Mouse (Mus musculus) hematopoietic stem cell, adult 5-6 weeks (primary cell): ENCODE data around the gene Itpr1. TPM values are rescaled to one million over a fixed set of nuclear protein-coding genes. Genes with fewer than 3 reads are reported as not detected.
A peak's percentile ranks its signal among the peaks of the same experiment; 100 is the strongest.

Experiments
- ATAC-seq, 2 experiments: fragments of 125-278 bp in 1 of 2; replicated peaks in 1 of 2; 2 replicates each; pipeline ENCODE4 v1.8.0; 2016 to 2017; ENCODE audit warnings: inconsistent platforms in 2 of 2, mild to moderate bottlenecking in 2 of 2, moderate number of reproducible peaks in 2 of 2, low read depth in 1 of 2, moderate TSS enrichment in 1 of 2; ENCODE audit not compliant: low FRiP score in 2 of 2, poor library complexity in 2 of 2, severe bottlenecking in 2 of 2, insufficient read depth in 1 of 2, low TSS enrichment in 1 of 2
- total RNA-seq: library from RNA; stranded (forward); fragments of 172-1452, 232-1000 nt; gene quantifications from 2 replicates; pipeline ENCODE4 v1.2.3, GENCODE M21; 2017

The Itpr1 gene
- total RNA-seq, 1 experiment from 2014 or later, result 82.5 TPM

DNA sequence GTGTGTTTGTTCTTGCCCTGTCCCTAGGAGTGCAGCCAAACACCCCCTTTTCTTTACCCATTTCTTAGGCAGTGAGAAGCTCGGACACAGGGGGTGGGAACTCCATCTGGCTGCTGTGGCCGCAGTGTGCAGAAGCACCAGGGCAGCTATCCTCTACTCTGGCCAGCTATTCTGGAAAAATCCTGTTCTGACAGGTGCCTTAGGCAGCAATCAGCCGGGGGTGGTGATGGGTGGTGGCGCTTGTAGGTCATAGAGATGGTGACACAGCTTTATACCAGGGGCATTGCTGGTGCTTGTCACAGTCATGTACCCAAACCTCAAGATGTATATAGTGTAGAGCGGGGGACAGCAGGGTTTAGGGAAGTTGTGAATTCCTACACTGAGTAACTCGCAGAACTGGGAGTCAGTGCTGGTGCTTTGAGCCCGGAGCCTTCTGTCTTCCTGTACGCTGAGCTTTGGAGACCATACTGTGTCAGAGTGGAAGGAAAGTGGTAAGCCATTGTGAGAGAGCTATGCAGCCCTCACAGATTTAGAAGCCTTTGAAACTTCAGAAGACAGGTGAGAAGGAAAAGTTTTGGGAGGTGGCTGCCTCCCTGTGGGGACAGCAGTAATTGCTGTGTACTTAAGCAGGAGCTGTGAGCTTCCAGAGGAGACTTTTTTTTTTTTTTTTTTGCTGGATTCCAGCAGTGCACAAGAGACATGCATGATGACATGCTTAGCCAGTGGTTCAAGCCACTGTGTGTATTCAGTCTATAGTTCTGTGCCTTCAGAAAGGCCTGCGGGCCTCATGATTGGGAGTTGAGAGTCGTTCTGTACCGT, 19.2 kb downstream of the Itpr1 start:
- peak; percentile 42 to 50 for ATAC-seq

DNA sequence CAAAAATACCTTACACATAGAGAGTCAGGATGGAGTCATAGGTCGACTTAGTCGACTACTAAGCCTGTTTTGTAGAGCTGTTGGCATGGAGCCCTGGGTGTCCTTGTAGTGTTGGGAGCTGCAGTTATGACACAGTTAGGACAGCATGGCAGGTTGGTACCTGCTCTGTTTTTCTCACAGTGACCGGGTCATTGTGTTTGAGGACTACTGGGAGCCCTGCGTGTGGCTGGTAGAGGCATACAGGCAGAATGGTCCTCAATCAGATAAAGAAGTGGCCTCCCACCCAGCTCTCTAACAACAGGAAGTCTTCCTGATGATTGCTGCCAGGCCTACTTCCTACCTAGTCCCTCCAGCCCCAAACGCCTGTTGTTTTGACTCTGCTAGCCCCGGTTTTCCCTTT, 20.2 kb downstream of the Itpr1 start:
- ATAC-seq, result no peak

DNA sequence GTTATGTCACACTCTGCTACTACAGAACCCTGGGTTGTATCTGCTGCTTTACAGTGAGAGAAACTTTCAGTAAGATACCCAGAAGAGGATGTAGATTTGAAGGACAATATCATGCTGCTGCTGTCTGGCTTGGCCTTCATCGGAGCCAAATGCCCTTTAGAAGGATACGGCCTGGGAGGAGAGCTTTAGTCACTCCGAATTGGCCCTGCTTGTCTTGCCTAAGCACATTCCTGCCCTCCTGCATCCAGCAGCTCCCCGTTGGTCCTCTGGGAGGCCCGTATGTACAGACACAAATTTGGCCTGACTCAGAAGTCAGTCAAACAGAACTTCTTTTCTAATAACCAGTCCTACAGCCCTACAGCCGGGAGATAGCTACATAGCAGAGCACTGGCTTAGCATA, 21.6 kb downstream of the Itpr1 start:
- ATAC-seq, result no peak

DNA sequence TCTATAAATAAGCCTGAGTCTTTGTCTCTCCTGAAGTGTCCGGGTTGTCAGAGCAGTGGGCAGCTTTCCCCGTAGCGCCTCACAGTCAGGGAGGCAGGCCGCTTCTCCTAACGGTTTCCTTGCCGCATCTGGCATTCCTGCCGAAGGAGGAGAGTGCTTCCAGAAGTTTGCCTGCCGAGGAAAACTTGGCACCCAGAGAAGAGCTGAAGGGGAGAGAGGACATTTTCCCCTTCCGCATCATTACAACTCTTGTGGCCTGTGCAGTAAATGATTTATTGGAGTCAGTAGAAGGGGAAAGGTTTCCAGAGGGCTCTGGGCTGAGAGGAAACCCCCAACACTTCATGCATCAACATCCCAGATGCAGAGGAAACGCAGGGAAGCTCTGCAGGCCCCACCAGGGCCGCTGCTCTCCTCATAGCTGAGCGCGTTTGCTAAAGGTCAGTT, 22.8 kb downstream of the Itpr1 start:
- no peak for ATAC-seq

DNA sequence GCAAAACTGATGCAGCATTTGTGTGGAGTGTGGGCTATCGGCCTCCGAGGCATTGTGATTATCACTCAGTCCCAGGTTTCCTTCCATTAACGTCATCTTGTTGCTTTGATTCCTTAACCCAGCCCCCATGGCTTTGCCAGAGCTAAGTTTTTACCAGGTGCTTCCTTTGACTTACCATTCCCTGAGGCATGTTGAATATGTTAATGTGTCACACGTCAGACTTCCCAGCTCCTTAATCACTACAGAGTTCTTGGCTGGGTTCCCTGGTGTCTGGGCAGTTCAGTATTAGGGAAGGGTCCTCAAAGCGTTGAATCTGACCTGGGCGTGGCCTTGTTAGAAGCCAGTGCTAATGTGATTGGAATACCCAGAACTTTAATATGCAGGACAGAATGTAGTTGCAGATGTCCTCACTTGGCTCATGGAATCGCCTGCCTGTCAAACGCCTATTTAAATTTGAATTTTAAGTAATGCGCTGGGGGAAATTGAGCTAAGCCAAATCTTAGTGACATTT, 23.6 kb downstream of the Itpr1 start:
- no peak for ATAC-seq

DNA sequence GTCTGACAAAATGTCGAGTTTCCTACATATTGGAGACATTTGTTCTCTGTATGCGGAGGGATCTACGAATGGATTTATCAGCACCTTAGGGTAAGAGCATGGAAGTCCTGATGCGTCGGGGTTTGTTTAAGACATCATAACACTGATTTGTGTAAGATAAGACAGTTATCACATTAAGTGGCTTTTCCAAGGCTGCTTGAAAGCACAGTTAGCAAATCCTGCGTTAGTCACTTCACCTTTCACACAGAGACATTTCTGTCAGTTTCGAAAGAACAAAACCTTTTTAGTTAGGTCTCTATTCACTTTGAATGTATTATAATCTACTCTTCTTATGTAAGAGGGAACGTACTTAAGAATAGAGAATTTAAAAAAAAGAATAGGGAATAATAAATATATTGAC, 24.1 kb downstream of the Itpr1 start:
- ATAC-seq, result no peak

DNA sequence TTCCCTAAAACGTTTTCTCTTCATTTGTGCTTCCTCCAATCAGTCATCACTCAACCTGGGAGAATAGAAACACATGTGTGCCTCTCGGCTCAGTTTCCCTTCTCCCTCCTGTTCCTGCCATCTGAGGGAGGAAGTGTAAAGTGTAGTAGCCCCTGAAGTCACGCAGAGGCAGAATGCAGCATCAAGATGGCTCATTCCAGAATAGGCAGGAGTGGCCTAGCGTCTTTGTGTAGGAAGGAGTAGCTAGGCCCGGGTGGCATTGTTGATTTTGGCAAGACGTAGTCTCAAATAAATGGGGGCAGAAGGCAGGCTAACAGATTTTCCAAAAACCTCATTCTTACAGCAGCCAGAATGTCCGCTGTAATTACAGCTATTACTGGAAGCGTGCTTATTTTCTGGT, 24.7 kb downstream of the Itpr1 start:
- no peak for ATAC-seq

DNA sequence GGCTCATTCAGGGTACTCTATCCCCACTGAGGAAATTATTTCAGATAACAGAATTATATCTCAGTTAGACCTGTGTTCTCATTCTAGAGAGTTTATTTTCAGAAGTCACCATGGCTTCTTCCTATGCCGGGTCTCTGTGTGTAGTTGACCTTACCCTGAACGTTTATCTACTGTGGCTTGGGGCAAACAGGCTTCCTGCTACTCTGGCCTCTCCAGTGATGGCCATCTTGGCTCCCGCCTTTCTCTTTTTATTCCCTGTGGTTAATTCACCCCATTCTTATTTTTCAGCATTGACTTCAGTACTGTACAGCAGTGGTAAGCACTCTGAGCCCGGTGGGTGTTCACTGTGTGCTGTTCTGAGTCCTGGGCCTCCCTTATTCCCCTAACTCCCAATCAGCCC, 25.1 kb downstream of the Itpr1 start:
- ATAC-seq, result no peak

DNA sequence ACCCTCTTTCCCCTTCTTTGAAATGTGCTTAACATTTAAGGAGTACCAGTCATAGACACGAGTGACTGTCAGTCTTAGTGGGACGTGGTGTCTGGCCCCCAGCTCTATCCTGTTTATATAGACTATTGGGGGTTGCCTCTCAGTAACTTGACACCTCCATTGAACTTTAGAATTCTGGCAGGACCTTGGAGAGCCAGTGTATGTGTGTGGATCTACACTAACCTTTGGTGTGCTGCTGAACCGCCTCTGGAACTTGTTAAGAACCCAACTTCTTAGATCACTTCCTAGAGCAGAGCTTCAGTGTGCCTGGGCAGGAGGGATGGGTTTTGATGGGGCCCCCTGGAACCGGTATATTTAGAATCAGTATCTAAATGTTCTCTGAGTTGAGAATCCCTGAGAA, 26.2 kb downstream of the Itpr1 start:
- no peak for ATAC-seq

DNA sequence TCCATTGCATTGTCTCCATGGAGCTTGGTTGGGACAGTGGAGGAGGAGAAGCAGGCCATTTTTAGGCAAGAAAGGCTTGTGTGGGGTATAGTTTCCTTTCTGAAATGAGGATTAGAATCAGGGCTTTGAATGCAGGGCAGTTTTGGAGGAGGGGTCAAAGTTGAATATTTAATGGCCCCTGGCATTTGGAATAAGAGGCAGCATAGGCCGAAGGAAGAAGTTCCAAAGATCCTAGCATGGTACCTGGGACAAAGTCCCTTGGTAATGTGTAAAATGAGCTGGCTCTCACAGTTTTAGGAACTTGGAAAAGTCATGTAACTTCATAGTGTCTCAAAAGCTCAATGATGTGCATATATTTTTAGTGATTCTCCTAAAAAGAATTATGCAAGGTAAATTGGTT, 27.1 kb downstream of the Itpr1 start:
- no peak for ATAC-seq

DNA sequence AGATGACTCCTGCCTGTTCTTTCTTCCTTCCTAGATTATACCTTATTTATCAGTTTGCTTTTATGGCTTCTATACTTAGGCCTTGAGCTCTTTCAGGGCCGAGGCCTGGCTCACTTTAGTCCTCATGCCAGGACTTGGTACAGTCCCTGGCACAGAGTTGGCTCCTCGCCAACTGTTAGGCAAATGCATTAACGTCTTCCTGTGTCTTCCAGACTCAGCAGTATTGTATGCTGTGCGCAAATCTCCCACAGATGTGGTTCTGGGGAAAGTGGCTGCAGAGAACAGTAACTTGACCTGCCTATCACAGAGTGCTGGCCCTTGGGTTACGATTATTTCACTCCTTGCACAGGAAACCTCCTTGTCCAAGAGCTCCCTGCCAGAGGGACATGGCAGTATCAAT, 27.9 kb downstream of the Itpr1 start:
- no peak for ATAC-seq

DNA sequence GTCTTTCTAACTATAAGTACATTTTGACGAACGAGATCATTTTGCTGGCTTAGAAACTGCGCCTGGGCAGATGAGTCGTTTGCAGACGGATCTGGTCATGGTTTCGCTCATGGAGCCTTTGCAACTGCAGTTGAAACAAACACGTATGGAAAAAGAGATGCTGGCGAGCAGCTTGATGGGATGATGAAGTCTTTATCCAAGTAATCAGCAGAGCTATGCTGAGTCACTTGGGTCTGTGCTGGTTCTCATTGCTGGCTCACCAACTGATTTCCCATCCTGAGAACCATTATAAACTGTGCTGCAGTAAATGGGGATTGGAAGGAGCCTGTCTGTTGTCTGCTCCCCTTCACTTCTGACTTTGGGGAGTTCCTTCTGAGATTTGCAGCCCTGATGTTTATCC, 31.7 kb downstream of the Itpr1 start:
- no peak for ATAC-seq

DNA sequence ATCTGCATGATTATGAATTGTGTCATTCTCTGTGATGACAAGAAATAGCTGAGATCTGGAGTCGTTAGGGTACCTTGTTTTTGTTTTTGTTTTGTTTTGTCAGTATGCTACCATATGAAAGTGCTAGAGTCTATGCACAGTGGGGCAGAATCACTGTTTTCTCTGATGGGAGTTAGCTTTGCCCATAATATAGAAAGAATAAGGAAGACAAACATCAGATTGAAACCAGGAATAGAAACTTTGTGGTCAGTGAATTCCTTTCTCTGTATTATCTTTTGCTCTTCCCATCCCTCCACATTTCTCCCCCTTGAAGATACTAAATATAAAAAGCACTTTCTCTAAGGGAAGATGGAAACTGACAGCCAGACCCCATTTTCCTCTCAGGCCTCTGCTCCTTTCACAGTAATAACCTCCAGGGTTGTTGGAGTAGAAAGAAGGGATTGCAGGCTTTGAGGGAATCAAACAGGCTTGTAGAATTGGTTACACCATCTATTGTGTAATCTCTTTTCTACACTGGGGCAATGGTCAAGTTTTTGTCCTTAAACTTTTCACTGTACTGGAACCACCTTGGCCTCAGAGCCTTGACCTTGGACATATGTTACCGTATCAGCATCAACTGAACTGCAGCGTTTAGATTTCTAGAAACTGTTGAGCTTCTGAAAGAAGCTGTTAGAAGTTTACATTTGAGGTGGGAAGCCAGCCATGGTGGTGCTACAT, 33.6 kb downstream of the Itpr1 start:
- ATAC-seq, result no peak

DNA sequence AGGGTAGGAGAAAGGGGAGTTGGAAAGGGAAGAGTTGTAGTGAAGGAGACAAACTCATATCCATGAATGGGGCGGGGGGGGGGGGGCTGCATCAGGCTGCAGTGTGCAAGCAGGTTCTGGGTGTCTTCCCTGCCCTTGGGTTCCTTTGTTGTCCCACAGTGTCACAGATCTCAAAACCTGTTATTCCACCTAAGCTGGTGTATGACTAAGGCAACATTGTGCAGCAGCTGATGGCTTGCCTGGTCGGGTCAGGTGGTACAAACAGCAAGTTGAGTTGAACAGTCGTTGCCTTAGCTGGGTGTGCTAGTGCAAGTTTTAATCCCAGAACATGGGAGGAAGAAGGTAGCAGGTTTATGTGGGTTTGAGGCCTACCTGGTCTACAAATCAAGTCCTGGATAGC, 34.3 kb downstream of the Itpr1 start:
- no peak for ATAC-seq

DNA sequence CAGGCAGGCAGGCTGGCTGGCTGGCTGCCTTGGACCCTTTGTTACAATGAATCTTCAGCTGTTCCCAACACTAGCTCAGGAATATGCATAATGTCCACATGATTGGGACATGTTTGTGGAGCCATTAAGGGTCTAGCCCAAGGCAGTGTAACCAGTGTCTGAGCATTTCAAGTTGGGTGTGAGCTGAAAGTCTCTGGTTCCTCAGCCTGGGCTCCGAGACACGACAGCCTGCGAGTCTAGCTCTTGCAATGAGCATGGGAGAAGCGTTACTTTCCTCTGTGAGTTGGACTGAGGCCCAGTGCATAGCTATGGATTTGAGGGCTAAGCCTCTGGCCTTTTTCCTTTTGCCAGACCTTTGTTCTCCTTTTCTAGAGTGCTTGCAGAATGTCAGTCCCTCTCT, 35.6 kb downstream of the Itpr1 start:
- 0 out of 4 replicates have a peak, but pooled peaks of 1 of the 2 experiments have one; percentile 7 for ATAC-seq

DNA sequence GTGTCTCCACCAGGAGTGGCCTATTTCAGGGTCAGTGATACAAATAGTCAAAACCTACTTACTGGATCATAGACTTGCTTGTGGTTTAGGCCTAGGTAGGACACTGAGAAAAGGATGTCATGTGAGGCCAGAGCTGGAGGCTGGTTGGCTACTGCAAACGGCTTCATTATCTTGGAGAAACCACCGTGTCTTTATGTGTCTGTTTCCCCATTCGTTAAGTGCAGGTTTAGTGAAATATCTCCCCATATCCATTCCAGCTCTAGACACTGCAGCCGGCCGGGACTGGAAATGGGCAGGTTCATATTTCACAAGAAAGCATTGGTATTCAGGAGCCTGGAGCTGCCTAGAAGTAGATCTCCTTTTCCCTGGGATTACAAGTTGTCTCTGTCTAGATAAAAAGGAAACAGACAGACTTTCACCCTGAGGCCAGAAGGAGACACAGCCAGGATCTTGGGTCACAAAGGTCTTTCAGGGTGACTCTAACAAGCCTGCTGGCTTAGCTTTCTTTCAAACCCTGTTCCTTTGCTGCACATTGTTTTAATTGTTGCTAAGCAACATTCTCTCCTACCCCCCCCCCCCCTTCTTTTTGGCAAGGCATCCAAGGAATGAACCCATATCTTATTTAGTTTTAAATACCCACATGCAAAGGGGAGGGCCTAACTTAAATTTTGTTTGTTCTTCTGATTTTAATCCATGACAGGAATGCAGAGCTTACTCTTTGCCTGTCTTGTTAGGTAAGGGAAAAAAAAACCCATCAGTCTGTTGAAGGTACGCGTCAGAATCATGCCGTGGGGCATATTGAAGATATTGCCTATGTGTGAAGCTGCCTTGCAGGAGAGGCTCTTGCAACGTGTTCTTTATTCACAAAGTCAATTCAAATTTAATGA, 36.4 kb downstream of the Itpr1 start:
- ATAC-seq, result no peak

DNA sequence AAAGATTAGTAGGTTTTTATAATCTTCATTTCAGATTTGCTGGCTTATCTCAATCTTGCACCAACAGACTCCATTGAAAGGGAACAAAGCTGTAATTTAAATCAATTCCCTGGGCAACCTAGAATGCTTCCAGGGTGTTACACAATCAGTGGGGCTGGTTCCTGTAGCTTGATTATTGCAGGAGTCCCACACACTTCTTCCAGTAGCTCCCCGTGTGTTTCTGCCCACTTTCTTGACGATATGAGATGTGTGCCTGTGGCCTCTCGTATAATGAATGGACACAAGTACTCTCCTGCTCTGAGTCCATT, 37.0 kb downstream of the Itpr1 start:
- ATAC-seq, result no peak

DNA sequence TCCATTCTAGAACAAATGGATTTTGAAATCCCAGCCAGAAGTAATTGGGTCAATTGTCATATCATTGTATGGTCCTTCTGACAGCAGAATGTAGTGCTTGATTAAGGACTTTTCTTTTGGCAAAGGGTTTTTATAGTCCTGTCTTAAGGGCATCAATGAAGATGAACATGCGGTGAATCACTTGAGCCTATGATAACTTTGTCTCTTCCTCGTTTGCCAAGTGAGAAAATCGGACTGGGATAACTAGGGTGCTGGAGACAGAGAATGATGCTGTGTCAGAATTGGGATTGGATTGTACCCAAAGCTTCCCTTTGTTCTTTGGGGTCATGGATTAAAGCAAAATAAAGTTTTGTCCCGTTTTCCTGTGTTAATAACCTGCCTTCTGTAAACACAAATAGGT, 37.5 kb downstream of the Itpr1 start:
- no peak for ATAC-seq
